Mouse (Mus musculus): ENCODE data around the gene Pbdc1. TPM values are rescaled to one million over a fixed set of nuclear protein-coding genes. Genes with fewer than 3 reads are reported as not detected.
"Not testable (repeated sequence)": the region's sequence is repeated elsewhere in the genome, so short reads cannot be mapped to it uniquely, and the experiment has no call there.

The Pbdc1 gene
- polyA plus RNA-seq, 1 experiment = 16.7 TPM

DNA sequence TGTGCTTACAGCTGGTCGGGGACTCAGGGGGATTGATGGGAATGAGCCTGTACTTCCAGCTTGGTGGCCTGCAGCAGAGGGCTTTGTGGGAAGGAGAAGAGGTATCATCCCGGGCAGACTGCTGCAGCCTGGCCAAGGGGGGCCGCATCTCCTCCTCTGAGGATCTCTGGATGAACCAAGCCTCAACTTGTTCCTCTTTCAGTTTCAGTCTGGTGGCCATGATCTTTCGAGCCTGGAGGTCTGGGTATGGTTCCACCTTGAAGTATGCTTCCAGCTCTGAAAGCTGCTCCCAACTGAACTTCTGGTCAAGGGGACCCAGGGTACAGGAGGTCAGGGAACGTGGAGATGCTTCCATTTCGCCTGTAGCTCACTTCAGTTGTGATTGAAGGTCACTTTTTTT is 85.5 kb downstream of the Pbdc1 start:
- H3K4me3 ChIP-seq (ENCODE audit: insufficient read depth, low read depth, low read length); H3K4me1 ChIP-seq (ENCODE audit: control insufficient read depth, insufficient read depth, insufficient read length, low read length); H3K27ac ChIP-seq (replicated peaks; ENCODE audit: low read depth, low read length): not testable (repeated sequence)

Other genes with a start within 250 kb of the Pbdc1 start
- not detected in 2 replicates for gene Magee2, start 222.5 kb upstream of the Pbdc1 start, polyA plus RNA-seq (2012; ENCODE audit: insufficient read depth, insufficient read length, missing spikeins)
- gene Magee1, start 40.6 kb downstream of the Pbdc1 start, polyA plus RNA-seq (2012; ENCODE audit: insufficient read depth, insufficient read length, missing spikeins) = 2.3 and 3.6 TPM in 2 replicates